ENCODE assay signal across 11 mouse cellular contexts in genomic region chr15:94409832-94410231, GRCm38 (mm10). TPM values are rescaled to one million over a fixed set of nuclear protein-coding genes. Genes with fewer than 3 reads are reported as not detected.
DNase-seq lines count a peak whose midpoint lies in the region; ATAC-seq and TF ChIP-seq lines count a peak whose summit lies in the region.
"Had no signal": no experiment of that assay in that cellular context is flagged by ENCODE, and none has a peak within 500 bp of the region (broad histone marks: within the 10 kb centered on the region; RNA-seq: fewer than 3 reads in every experiment).

No protein-coding gene starts in this region.

- WGBS in limb, embryonic 11.5 days, result 83% methylated on average over 7 of the region's 7 CpGs
- WGBS in limb, embryonic 10.5 days, result 87% methylated on average over 7 of the region's 7 CpGs
- WGBS in intestine, postnatal 0 days, result 90% methylated on average over 7 of the region's 7 CpGs

- no peaks in the 10 kb centered on the region for H3K36me3 ChIP-seq in limb, embryonic 11.5 days (ENCODE audit: control insufficient read depth, insufficient read depth, low read length)
- H3K36me3 ChIP-seq in limb, embryonic 10.5 days, result no peaks in the 10 kb centered on the region
- H3K36me3 ChIP-seq in intestine, postnatal 0 days (ENCODE audit: control insufficient read depth, insufficient read depth), result no peaks in the 10 kb centered on the region
- H3K36me3 ChIP-seq: stomach, embryonic 15.5 days had no signal

- no peak for ATAC-seq in limb, embryonic 11.5 days (ENCODE audit: insufficient number of reproducible peaks, low FRiP score, low TSS enrichment, low read depth)
- ATAC-seq in intestine, postnatal 0 days, result no peak

- DNase-seq in limb, embryonic 11.5 days (ENCODE audit: low spot score), result peak; percentile 24
- DNase-seq in limb, embryonic 10.5 days (ENCODE audit: low spot score), result no peak
- DNase-seq in layer of hippocampus, adult 11-12 months (ENCODE audit: low spot score), result peak; percentile 75
- peak; percentile 76 for DNase-seq in left cerebral cortex, postnatal 4 days
- DNase-seq in right cerebral cortex, postnatal 36 days (ENCODE audit: low spot score in 2 of 2), result peak; percentile 63 to 75
- no peak for DNase-seq in gastrocnemius, postnatal 14 days
- DNase-seq in Muller cell, postnatal 12 days (ENCODE audit: inconsistent ontology term), result no peak

- H3K4me2 ChIP-seq in limb, embryonic 11.5 days (ENCODE audit: low read depth, severe bottlenecking), result no peak overlapping the region
- no peak overlapping the region for H3K4me2 ChIP-seq in intestine, postnatal 0 days (replicated peaks; ENCODE audit: low read depth)
- H3K4me2 ChIP-seq: stomach, embryonic 15.5 days had no signal

- intact Hi-C loops in left cerebral cortex, postnatal 4 days (cut with DNase I), result loop anchor here (10.0 kb wide), 1 partner anchor 105 kb away; no protein-coding TSS in a partner anchor
- intact Hi-C loops in gastrocnemius, postnatal 14 days (cut with DNase I; ENCODE audit: low total_unique reads), result no loop called here

- no peaks in the 10 kb centered on the region for H3K9me3 ChIP-seq in limb, embryonic 11.5 days (ENCODE audit: control insufficient read depth, low read length)
- no peaks in the 10 kb centered on the region for H3K9me3 ChIP-seq in limb, embryonic 10.5 days (replicated peaks)
- H3K9me3 ChIP-seq in intestine, postnatal 0 days (ENCODE audit: control insufficient read depth), result no peaks in the 10 kb centered on the region
- H3K9me3 ChIP-seq: stomach, embryonic 15.5 days had no signal

- no peaks in the 10 kb centered on the region for H3K27me3 ChIP-seq in limb, embryonic 11.5 days (ENCODE audit: control insufficient read depth, insufficient read depth, low read length)
- H3K27me3 ChIP-seq in limb, embryonic 10.5 days (ENCODE audit: low read depth, poor library complexity, severe bottlenecking), result peaks cover 11% of the 10 kb centered on the region
- 0 out of 2 replicates have a peak, but pooled peaks cover 3% of the 10 kb centered on the region for H3K27me3 ChIP-seq in intestine, postnatal 0 days (replicated peaks; ENCODE audit: control insufficient read depth, insufficient read depth, low read length)
- H3K27me3 ChIP-seq: stomach, embryonic 15.5 days had no signal

- no peaks in the 10 kb centered on the region for H3K4me1 ChIP-seq in limb, embryonic 11.5 days (ENCODE audit: control insufficient read depth, insufficient read depth, low read length)
- H3K4me1 ChIP-seq in limb, embryonic 10.5 days, result 0 out of 2 replicates have a peak, but pooled peaks cover 8% of the 10 kb centered on the region
- H3K4me1 ChIP-seq in intestine, postnatal 0 days (replicated peaks; ENCODE audit: control insufficient read depth, insufficient read depth, low read length), result no peaks in the 10 kb centered on the region
- H3K4me1 ChIP-seq: stomach, embryonic 15.5 days had no signal

- H3K27ac ChIP-seq in limb, embryonic 11.5 days (replicated peaks; ENCODE audit: low read depth, low read length), result no peak overlapping the region
- no peak overlapping the region for H3K27ac ChIP-seq in limb, embryonic 10.5 days
- no peak overlapping the region for H3K27ac ChIP-seq in intestine, postnatal 0 days (ENCODE audit: low read depth, low read length)
- H3K27ac ChIP-seq: liver, embryonic 14.5 days; stomach, embryonic 15.5 days had no signal

- no peak overlapping the region for H3K4me3 ChIP-seq in limb, embryonic 11.5 days (ENCODE audit: low read depth, low read length)
- no peak overlapping the region for H3K4me3 ChIP-seq in limb, embryonic 10.5 days
- no peak overlapping the region for H3K4me3 ChIP-seq in intestine, postnatal 0 days (ENCODE audit: low read depth, low read length)
- H3K4me3 ChIP-seq: myocyte; stomach, embryonic 15.5 days had no signal

- no peak overlapping the region for H3K9ac ChIP-seq in limb, embryonic 11.5 days (ENCODE audit: low read length)
- H3K9ac ChIP-seq in intestine, postnatal 0 days (ENCODE audit: low read depth, low read length), result no peak overlapping the region
- H3K9ac ChIP-seq: liver, embryonic 14.5 days; stomach, embryonic 15.5 days had no signal

- no peak for TF ChIP-seq CTCF in intestine, postnatal 0 days (IDR thresholded peaks at IDR 0.05; ENCODE audit: low read depth)

RNA-seq across cellular contexts. Expression of gene Adamts20, which starts 55.4 kb away (rescaled TPM):
- 4.9 and 5.2 TPM in 2 replicates for polyA plus RNA-seq in limb, embryonic 11.5 days (2014; fragmentation: Nextera tagmentation; extraction: Ambion mirVana)
- polyA plus RNA-seq in limb, embryonic 10.5 days (2016; fragmentation: Nextera tagmentation; extraction: Ambion mirVana), result 3.0 and 3.8 TPM in 2 replicates
- total RNA-seq in left cerebral cortex, postnatal 4 days (2021), result 10 to 100 TPM; 13.3 to 16.4 TPM
- polyA plus RNA-seq in intestine, postnatal 0 days (2015; fragmentation: Nextera tagmentation; extraction: Ambion mirVana), result 0.47 and 0.50 TPM in 2 replicates
- total RNA-seq in gastrocnemius, postnatal 14 days (2021), result 10 to 100 TPM; 15.4 to 19.6 TPM
- polyA plus RNA-seq: myocyte had no signal

Comparison
In these comparisons a context has a peak if more than half of its experiments do, and no peak if none do; other contexts are left out.
1. DNase-seq: peak in limb, embryonic 11.5 days (single experiment), layer of hippocampus, adult 11-12 months (single experiment), left cerebral cortex, postnatal 4 days (single experiment) and right cerebral cortex, postnatal 36 days (2 of 2); none in limb, embryonic 10.5 days (single experiment), gastrocnemius, postnatal 14 days (single experiment) and Muller cell, postnatal 12 days (single experiment).